Mouse (Mus musculus) left cerebral cortex, adult 18-20 months (tissue): ENCODE measurements around the gene Arhgef3. TPM values are rescaled to one million over a fixed set of nuclear protein-coding genes. Genes with fewer than 3 reads are reported as not detected.
"Not testable (repeated sequence)": the region's sequence is repeated elsewhere in the genome, so short reads cannot be mapped to it uniquely, and the experiment has no call there.

ENCODE experiments used
- DNase-seq, 2 experiments: peaks; one replicate each; pipeline ENCODE4 v3.0.0; 2021 to 2022; ENCODE audit warnings: low spot score in 2 of 2, mixed read lengths in 1 of 2
- total RNA-seq, 2 experiments: library from RNA; stranded (reverse); gene quantifications; 2 replicates each; pipeline ENCODE4 v1.2.3; 2021

Arhgef3 gene
- total RNA-seq, 2 experiments from 2014 or later: 67.4 to 85.3 TPM

DNA sequence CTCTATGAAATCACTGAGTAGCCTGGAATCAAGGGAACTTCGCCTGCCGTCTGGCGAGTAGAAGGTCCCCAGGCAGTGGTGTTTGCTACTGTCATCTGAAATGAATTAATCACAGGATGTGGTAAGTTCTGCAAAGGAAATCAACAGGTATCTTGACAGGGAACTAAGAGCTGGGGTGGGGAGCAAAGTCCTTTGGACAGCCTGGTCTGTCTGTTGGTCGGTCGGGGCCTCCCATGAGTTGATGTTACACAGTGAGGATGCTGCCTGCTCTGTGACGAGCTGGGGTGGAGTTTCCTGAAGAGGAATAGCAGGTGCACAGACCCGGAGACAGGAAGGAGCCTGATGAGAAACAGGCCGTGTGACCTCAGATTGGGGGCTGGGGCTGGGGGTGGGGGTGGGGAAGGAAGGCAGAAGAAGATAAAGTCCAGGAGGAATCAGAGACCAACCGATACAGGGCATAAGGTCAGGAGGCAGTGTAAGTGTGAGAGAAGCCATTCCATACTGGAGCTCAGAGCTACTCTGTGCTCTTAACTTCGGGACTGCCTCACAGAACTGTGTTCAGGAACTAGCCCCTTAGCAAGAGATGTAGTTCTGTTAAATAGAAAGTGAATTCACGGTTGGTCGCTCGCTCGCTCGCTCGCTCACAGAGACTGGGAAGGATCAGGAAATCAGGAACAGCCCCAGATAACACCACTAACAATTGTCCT, 114.9 kb downstream of the Arhgef3 start:
- DNase-seq: no peak

DNA sequence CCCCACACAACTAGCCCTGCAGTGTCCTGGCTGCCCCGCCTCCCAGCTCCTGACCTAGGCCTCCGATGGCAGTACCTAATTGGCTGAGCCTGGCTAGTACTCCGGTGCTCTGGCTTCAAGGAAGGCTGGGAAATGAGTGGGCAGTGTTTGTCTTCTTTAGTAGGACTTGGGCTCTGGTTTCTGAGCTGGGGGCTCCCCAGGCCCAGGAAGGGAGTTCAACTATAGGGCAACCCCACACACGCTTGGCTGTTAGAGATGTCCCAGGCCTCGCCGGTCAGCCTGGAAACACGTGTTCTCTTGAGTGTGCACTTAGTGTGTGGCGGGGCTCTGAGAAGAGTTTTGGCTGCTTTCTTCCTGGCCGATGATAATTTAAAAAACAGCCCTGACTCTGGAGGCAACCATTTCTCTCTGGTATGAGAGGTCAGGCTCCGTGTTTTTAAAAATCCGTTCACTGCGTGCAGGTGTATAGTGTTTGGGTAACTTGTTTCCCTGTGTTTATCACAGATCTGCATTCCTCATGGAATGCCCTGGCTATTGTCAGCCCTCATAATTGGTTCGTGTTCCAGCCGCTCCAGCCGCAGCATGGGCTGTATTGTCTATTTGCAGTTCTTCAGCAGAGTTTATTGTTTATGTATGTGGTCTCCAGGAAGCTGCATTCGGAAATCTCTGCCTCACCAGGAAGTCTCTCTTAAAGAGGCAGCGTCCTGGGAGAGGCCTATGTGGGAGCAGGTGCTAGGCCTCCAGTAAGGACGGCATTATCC, 115.7 kb downstream of the Arhgef3 start:
- no peak for DNase-seq

GRCm38 (mm10) chr14:27231506-27231905, 116.8 kb downstream of the Arhgef3 start:
- no peak for DNase-seq

DNA sequence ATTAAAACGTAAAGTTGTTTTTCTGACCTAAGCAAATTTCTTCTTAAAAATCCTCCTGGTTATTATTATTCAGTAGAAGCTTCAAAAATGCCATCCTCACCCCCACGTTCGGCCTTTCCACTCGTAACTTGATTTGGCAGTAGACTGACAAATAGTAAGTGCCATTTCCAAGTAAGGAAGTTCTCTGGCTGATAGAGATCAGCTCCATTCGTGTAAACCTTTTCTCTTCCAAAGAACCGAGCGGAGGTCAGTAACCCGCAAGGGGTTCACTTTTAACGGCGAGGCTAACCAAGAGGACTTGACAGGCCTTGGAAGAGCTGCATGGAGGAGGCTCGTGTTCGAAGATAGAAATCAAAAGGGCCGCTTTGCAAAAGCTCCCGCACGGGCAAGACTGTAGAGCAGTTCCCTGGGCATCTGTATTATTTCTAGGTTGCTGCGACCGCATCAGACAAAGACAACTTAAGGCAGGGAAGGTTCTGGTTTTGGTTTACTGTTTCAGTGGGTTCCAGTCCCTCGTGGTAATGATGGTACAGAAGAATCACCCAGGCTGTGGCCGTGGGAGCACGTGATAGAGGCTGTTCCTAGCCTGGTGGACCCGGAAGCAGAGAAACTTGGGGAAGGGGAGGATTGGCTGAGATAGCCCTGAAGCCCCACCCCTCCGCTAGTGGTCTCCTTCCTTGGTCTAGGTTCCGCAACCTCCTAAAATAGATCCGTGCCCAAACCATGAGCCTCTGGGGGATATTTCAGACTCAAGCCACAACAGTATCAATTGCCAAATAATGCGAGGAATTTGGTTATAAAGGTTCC, 117.5 kb downstream of the Arhgef3 start:
- no peak for DNase-seq

- no peak for DNase-seq
These were observed 118.4 kb downstream of the Arhgef3 start for GRCm38 (mm10) chr14:27233056-27233455.

DNA sequence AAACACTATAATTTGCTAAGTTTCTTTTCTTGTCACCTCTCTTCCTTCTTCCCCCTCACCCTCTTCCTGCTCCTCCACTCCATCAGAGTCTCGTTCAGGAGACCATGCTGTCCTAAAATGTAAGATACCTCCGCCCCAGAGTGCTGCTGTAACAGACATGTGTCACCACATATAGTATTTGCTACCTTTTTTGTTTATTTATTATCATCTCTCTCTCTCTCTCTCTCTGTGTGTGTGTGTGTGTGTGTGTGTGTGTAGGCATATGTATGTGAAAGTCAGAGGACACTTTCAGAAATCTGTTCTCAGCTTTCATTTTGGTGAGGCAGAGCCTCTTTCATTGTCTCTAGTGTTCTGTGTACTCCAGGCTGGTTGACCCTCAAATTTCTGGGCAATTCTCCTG, 119.0 kb downstream of the Arhgef3 start:
- DNase-seq: no peak

- DNase-seq: no peak
These were observed 119.7 kb downstream of the Arhgef3 start for GRCm38 (mm10) chr14:27234270-27234840.

GRCm38 (mm10) chr14:27235897-27236553, 121.3 kb downstream of the Arhgef3 start:
- DNase-seq: no peak

- no peak for DNase-seq
These were observed 123.0 kb downstream of the Arhgef3 start for GRCm38 (mm10) chr14:27237522-27238187.

DNA sequence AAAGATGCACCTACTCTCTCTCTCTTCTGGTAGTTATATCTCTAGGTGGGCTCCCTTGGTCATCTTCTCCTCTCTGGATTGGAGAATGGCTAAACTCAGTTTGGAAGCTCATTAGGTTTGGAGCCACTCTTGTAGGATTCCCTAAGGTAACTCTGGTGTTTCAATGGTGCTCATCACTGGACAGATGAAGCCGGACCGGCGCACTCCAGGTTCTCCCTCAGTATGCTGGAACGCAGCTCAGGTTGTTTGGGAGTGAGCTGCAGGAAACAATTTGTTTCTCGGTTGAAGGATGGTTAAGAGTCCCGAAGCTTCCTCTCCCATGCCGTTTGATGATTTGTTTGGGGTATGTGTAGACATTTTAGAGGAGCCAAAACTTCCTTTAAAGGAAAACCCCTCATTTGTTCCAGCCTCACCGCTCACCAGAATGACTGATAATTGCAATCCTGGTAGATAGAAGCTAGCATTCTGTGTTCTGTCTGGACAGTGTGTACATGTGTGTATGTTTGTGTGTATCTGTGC, 124.0 kb downstream of the Arhgef3 start:
- no peak for DNase-seq

DNA sequence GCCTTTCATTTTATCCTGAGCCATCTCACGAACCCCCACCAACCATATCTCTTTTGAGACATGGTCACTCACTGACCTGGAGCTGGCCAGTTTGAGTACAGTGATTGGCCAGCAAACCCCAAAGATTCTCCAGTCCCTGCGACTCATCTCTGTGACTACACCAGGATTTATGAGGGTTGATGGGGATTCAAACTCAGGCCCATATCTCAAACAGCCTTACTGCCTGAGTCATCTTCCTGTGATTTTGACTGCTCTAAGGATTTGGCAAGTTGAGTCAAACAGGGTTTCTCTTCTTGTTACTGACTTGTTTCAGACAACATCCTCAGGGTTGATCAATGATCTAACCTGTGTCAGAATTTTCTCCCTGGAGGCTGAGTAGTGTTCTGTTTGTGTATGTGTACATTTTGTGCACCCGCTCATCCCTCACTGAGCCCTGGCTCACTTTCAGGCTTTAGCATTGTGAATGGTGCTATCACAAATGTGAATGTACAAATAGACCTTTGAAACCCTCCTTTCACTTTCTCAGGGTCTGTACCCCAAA, 124.9 kb downstream of the Arhgef3 start:
- no peak for DNase-seq

GRCm38 (mm10) chr14:27242253-27242652, 127.6 kb downstream of the Arhgef3 start:
- DNase-seq: no peak

GRCm38 (mm10) chr14:27242769-27243168, 128.1 kb downstream of the Arhgef3 start:
- DNase-seq: no peak

- DNase-seq: no peak
These were observed 128.9 kb downstream of the Arhgef3 start for GRCm38 (mm10) chr14:27243585-27243984.

- no peak for DNase-seq
These were observed 130.2 kb downstream of the Arhgef3 start for GRCm38 (mm10) chr14:27244898-27245297.

GRCm38 (mm10) chr14:27246424-27246823, 131.7 kb downstream of the Arhgef3 start:
- DNase-seq: no peak

DNA sequence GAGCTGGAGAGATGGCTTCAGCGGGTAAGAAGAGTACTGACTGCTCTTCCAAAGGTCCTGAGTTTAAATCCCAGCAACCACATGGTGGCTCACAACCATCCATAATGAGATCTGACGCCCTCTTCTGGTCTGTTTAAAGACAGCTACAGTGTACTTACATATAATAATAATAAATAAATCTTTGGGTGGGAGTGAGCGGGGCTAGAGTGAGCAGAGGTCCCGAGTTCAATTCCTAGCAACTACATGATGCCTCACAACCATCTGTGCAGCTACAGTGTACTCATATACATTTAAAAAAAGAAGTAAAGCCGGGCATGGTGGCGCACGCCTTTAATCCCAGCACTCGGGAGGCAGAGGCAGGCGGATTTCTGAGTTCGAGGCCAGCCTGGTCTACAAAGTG, 132.2 kb downstream of the Arhgef3 start:
- DNase-seq: not testable (repeated sequence)

DNA sequence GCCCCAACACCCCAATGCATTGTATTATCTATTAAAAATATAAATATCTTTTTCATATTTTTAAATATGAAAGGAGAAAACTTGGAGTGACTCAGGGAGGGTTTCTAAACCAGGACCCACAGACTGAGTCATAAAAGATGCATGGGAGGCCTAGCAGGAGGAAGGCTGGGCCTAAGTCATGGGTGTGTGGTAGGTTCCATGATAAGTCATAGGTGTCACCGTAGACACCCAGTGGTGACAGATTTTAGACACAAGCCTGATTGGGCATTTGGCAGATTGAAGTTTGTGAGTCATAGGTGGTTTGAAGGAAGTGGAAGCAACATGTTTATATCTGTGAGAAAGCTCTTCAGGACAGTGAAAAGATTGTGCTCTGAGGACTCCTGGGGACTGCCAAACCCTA, 134.4 kb downstream of the Arhgef3 start:
- no peak for DNase-seq

DNA sequence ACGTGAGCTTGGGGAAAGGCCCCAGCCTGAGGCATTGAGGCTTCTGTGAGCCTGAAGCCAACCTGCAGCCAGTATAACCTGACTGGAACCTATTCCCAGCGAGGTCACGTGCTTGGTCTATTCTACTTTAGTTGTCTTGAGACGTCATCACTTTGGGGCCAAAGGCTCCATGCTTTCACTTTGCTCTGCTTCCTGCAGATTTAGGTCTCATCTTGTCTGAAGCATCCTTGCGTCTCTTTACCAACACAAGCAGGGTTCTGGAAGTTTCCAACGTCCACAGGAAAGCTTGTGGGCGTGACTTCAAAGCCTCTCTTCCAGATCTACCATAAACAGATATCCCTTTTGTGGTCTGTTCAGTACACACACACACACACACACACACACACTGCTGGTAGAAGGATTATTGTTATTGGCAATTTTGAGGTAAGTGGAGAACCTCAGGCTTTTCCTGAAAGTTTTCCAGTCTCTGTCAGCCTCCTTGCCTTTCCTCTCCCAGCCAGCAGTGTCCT, 135.6 kb downstream of the Arhgef3 start:
- DNase-seq: no peak

DNA sequence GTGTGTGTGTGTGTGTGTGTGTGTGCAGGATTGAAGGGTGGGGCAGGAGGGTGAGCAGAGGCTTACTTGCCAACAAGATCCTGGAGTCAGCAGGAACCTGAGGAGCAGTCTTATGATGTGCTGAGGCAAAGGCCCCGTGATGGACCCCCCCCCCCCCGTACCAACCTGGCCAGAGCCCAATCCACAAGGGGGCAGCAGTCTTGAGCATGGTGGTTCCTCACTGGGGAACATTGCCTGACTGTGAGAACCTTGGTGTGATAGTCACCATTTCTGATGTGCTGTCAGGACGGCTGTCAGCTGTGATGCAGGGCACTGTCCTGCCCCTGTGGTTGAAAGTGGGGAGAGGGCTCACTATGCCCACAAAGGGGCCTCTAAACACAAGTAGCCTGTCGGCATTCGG, 138.7 kb downstream of the Arhgef3 start:
- no peak for DNase-seq
